Comparison of ENCODE assay signal across 21 mouse cellular contexts in the genomic region with DNA sequence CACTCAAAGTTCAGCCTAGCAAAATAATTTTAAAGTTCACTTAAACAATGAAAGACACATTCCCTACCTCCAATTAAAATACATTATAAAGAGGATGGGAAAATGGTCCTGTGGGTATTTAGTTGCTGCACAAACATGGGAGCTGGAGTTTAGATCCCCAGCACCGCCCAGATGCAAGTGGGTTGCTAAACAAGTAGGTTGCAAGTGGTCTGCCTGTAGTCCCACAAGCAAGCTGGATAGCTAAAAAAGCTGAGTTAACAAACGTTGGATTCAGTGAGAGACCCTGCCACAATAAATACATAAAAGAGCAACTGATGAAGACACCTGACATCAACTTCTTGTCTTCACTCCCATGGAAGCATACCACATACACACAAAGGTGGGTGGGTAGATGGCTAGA. TPM values are rescaled to one million over a fixed set of nuclear protein-coding genes. Genes with fewer than 3 reads are reported as not detected.
A peak's percentile ranks its signal among the peaks of the same experiment; 100 is the strongest.
DNase-seq lines count a peak whose midpoint lies in the region; ATAC-seq and TF ChIP-seq lines count a peak whose summit lies in the region.
"Had no signal": no experiment of that assay in that cellular context is flagged by ENCODE, and none has a peak within 500 bp of the region (broad histone marks: within the 10 kb centered on the region; RNA-seq: fewer than 3 reads in every experiment).

No protein-coding gene starts in this region.

- no peak for TF ChIP-seq CTCF in lung, adult 2 months (IDR thresholded peaks at IDR 0.05; ENCODE audit: insufficient read depth, low read length)
- no peak for TF ChIP-seq CTCF in midbrain, postnatal 0 days (IDR thresholded peaks at IDR 0.05)

- H3K27me3 ChIP-seq in heart, embryonic 10.5 days (ENCODE audit: insufficient read depth, poor library complexity, severe bottlenecking), result no peaks in the 10 kb centered on the region
- H3K27me3 ChIP-seq in embryonic facial prominence, embryonic 12.5 days, result no peaks in the 10 kb centered on the region
- H3K27me3 ChIP-seq in midbrain, postnatal 0 days (ENCODE audit: insufficient read depth, low read length), result no peaks in the 10 kb centered on the region
- H3K27me3 ChIP-seq: forebrain, embryonic 12.5 days; neural tube, embryonic 12.5 days; stomach, embryonic 15.5 days had no signal

- no peaks in the 10 kb centered on the region for H3K36me3 ChIP-seq in heart, embryonic 10.5 days
- H3K36me3 ChIP-seq in embryonic facial prominence, embryonic 12.5 days, result no peaks in the 10 kb centered on the region
- H3K36me3 ChIP-seq in midbrain, postnatal 0 days (ENCODE audit: insufficient read depth, low read length), result no peaks in the 10 kb centered on the region
- H3K36me3 ChIP-seq: forebrain, embryonic 12.5 days; G1E; neural tube, embryonic 12.5 days; stomach, embryonic 15.5 days had no signal

- 78% methylated on average over 2 of the region's 2 CpGs for WGBS in heart, embryonic 10.5 days
- WGBS in lung, adult 2 months, result 70% methylated on average over 2 of the region's 2 CpGs
- WGBS in embryonic facial prominence, embryonic 12.5 days, result 83% methylated on average over 2 of the region's 2 CpGs
- 83% methylated on average over 2 of the region's 2 CpGs for WGBS in midbrain, postnatal 0 days

- no peak overlapping the region for H3K4me2 ChIP-seq in embryonic facial prominence, embryonic 12.5 days (replicated peaks)
- H3K4me2 ChIP-seq in midbrain, postnatal 0 days (ENCODE audit: low read depth, low read length, poor library complexity, severe bottlenecking), result no peak overlapping the region
- H3K4me2 ChIP-seq: forebrain, embryonic 12.5 days; midbrain, embryonic 11.5 days; neural tube, embryonic 12.5 days; stomach, embryonic 15.5 days had no signal

- no peaks in the 10 kb centered on the region for H3K9me3 ChIP-seq in heart, embryonic 10.5 days
- H3K9me3 ChIP-seq in embryonic facial prominence, embryonic 12.5 days, result no peaks in the 10 kb centered on the region
- no peaks in the 10 kb centered on the region for H3K9me3 ChIP-seq in midbrain, postnatal 0 days (ENCODE audit: low read length)
- H3K9me3 ChIP-seq: forebrain, embryonic 12.5 days; neural tube, embryonic 12.5 days; stomach, embryonic 15.5 days had no signal

- H3K9ac ChIP-seq in embryonic facial prominence, embryonic 12.5 days, result 0 out of 2 replicates have a peak overlapping the region, but pooled peaks have one; percentile 58
- H3K9ac ChIP-seq in midbrain, postnatal 0 days (replicated peaks; ENCODE audit: low read length, poor library complexity, severe bottlenecking), result no peak overlapping the region
- H3K9ac ChIP-seq: forebrain, embryonic 12.5 days; neural tube, embryonic 12.5 days; stomach, embryonic 15.5 days had no signal

- H3K27ac ChIP-seq in heart, embryonic 10.5 days, result no peak overlapping the region
- no peak overlapping the region for H3K27ac ChIP-seq in embryonic facial prominence, embryonic 12.5 days
- H3K27ac ChIP-seq in midbrain, postnatal 0 days (ENCODE audit: low read depth, low read length), result no peak overlapping the region
- H3K27ac ChIP-seq: forebrain, embryonic 12.5 days; gastrocnemius, adult 2 months; neural tube, embryonic 12.5 days; stomach, embryonic 15.5 days had no signal

- ATAC-seq in embryonic facial prominence, embryonic 12.5 days (ENCODE audit: insufficient number of reproducible peaks, insufficient read depth, low FRiP score, low TSS enrichment), result no peak
- no peak for ATAC-seq in midbrain, postnatal 0 days (ENCODE audit: low FRiP score)
- ATAC-seq in megakaryocyte, adult 5-6 weeks (ENCODE audit: poor library complexity, severe bottlenecking), result no peak

- no peak for TF ChIP-seq POLR2A in lung, adult 2 months (IDR thresholded peaks at IDR 0.05; ENCODE audit: borderline replicate concordance, extremely low read depth, low read depth, low read length)

- H3K4me3 ChIP-seq in heart, embryonic 10.5 days, result no peak overlapping the region
- H3K4me3 ChIP-seq in lung, adult 2 months (replicated peaks; ENCODE audit: extremely low read depth, low read depth, low read length), result no peak overlapping the region
- H3K4me3 ChIP-seq in embryonic facial prominence, embryonic 12.5 days, result no peak overlapping the region
- H3K4me3 ChIP-seq in midbrain, postnatal 0 days (ENCODE audit: low read depth, low read length), result no peak overlapping the region
- H3K4me3 ChIP-seq: forebrain, embryonic 12.5 days; gastrocnemius, adult 2 months; neural tube, embryonic 12.5 days; stomach, embryonic 15.5 days had no signal

- peak; percentile 73 for DNase-seq in heart, embryonic 10.5 days (ENCODE audit: low spot score)
- DNase-seq in heart, adult 9 months (ENCODE audit: low spot score in 2 of 2), result no peak
- DNase-seq in lung, postnatal 10 days, result peak; percentile 0
- no peak for DNase-seq in lung, adult 2 months
- DNase-seq in 416B (ENCODE audit: low read depth), result peak; percentile 28
- DNase-seq in midbrain, postnatal 0 days (ENCODE audit: low spot score), result no peak
- DNase-seq: gastrocnemius, adult 2 months; heart, adult 18-20 months; kidney, adult 2 months; kidney, postnatal 36 days; layer of hippocampus, adult 9-11 months; lung, postnatal 36 days; spleen, adult 18-20 months; thymus, postnatal 14 days had no signal

- H3K4me1 ChIP-seq in heart, embryonic 10.5 days, result peaks cover 8% of the 10 kb centered on the region
- no peaks in the 10 kb centered on the region for H3K4me1 ChIP-seq in lung, adult 2 months (ENCODE audit: control insufficient read depth, insufficient read depth, low read length)
- no peaks in the 10 kb centered on the region for H3K4me1 ChIP-seq in embryonic facial prominence, embryonic 12.5 days
- H3K4me1 ChIP-seq in midbrain, postnatal 0 days (ENCODE audit: insufficient read depth, low read length), result no peaks in the 10 kb centered on the region
- H3K4me1 ChIP-seq: forebrain, embryonic 12.5 days; neural tube, embryonic 12.5 days; stomach, embryonic 15.5 days had no signal

RNA-seq across cellular contexts. Expression of gene Rasgrf1, which starts 49.3 kb away (rescaled TPM):
- 0.13 and 0.22 TPM in 2 replicates for polyA plus RNA-seq in heart, embryonic 10.5 days (2016; fragmentation: Nextera tagmentation; extraction: Ambion mirVana)
- polyA plus RNA-seq in lung, adult 2 months (2012; rRNA removed), result 0.71 and 0.90 TPM in 2 replicates
- 0.15 and 0.20 TPM in 2 replicates for polyA plus RNA-seq in embryonic facial prominence, embryonic 12.5 days (2016; fragmentation: Nextera tagmentation; extraction: Ambion mirVana)
- 35.7 and 40.8 TPM in 2 replicates for total RNA-seq in midbrain, postnatal 0 days (2014; rRNA removed)
- polyA plus RNA-seq in midbrain, postnatal 0 days (2015; fragmentation: Nextera tagmentation; extraction: Ambion mirVana), result 22.6 and 24.0 TPM in 2 replicates
- total RNA-seq in megakaryocyte, adult 5-6 weeks (2015), result not detected in 2 replicates
- total RNA-seq in megakaryocyte, adult 5-6 weeks (2017), result not detected in 2 replicates
- total RNA-seq: gastrocnemius, adult 2 months had no signal
- polyA plus RNA-seq: G1E had no signal

Comparison
In these comparisons a context has a peak if more than half of its experiments do, and no peak if none do; other contexts are left out.
1. DNase-seq: peak in heart, embryonic 10.5 days (single experiment), lung, postnatal 10 days (single experiment) and 416B (single experiment); none in heart, adult 9 months (0 of 2), lung, adult 2 months (single experiment) and midbrain, postnatal 0 days (single experiment).
2. RNA of gene Rasgrf1, which starts 49.3 kb away (polyA plus RNA-seq): 22.6 to 24.0 TPM in midbrain, postnatal 0 days; 0.71 to 0.90 TPM in lung, adult 2 months, 0.15 to 0.20 TPM in embryonic facial prominence, embryonic 12.5 days and 0.13 to 0.22 TPM in heart, embryonic 10.5 days; every median in the first group is over 10 times any median in the second.